ENCODE assay signal across 13 mouse cellular contexts in genomic region chr13:47148573-47148972, GRCm38 (mm10). TPM values are rescaled to one million over a fixed set of nuclear protein-coding genes. Genes with fewer than 3 reads are reported as not detected.
DNase-seq lines count a peak whose midpoint lies in the region; ATAC-seq lines count a peak whose summit lies in the region.
"Had no signal": no experiment of that assay in that cellular context is flagged by ENCODE, and none has a peak within 500 bp of the region (broad histone marks: within the 10 kb centered on the region; RNA-seq: fewer than 3 reads in every experiment).

No protein-coding gene starts in this region.

- intact Hi-C loops in heart, postnatal 25 days (cut with DNase I): no loop called here

- peak overlapping the region; percentile 85 for H3K27ac ChIP-seq in heart, embryonic 10.5 days
- H3K27ac ChIP-seq: embryonic facial prominence, embryonic 13.5 days; liver, embryonic 13.5 days; neural tube, embryonic 12.5 days had no signal

- peak overlapping the region; percentile 37 for H3K4me3 ChIP-seq in heart, embryonic 10.5 days
- H3K4me3 ChIP-seq: embryonic facial prominence, embryonic 13.5 days; liver, embryonic 13.5 days; neural tube, embryonic 12.5 days had no signal

- 25% methylated on average over 11 of the region's 11 CpGs for WGBS in heart, embryonic 10.5 days

- no peak for ATAC-seq in megakaryocyte, adult 5-6 weeks (ENCODE audit: poor library complexity, severe bottlenecking)
- no peak for ATAC-seq in cerebellum, adult (ENCODE audit: insufficient number of reproducible peaks, low FRiP score, low TSS enrichment)
- ATAC-seq: forebrain, postnatal 0 days; intestine, embryonic 16.5 days had no signal

- no peaks in the 10 kb centered on the region for H3K27me3 ChIP-seq in heart, embryonic 10.5 days (ENCODE audit: insufficient read depth, poor library complexity, severe bottlenecking)
- H3K27me3 ChIP-seq: embryonic facial prominence, embryonic 13.5 days; liver, embryonic 13.5 days; neural tube, embryonic 12.5 days had no signal

- peaks cover 48% of the 10 kb centered on the region for H3K4me1 ChIP-seq in heart, embryonic 10.5 days
- H3K4me1 ChIP-seq: neural tube, embryonic 12.5 days had no signal

- H3K36me3 ChIP-seq in heart, embryonic 10.5 days: no peaks in the 10 kb centered on the region
- H3K36me3 ChIP-seq: embryonic facial prominence, embryonic 13.5 days; liver, embryonic 13.5 days; neural tube, embryonic 12.5 days had no signal

- no peaks in the 10 kb centered on the region for H3K9me3 ChIP-seq in heart, embryonic 10.5 days
- H3K9me3 ChIP-seq: embryonic facial prominence, embryonic 13.5 days; liver, embryonic 13.5 days; neural tube, embryonic 12.5 days had no signal

- peak; percentile 8 for DNase-seq in heart, adult 8-10 months (ENCODE audit: low spot score)
- no peak for DNase-seq in heart, postnatal 25 days (ENCODE audit: low spot score)
- peak; percentile 5 for DNase-seq in CD4-positive helper T cell, adult 2 months (ENCODE audit: low read depth, low spot score)
- no peak for DNase-seq in heart, embryonic 10.5 days (ENCODE audit: low spot score)
- peak; percentile 80 to 88 for DNase-seq in left cerebral cortex, adult 9 months (ENCODE audit: low spot score in 2 of 2)
- DNase-seq in thymus, postnatal 25 days: no peak
- DNase-seq: forebrain, postnatal 0 days; liver, embryonic 13.5 days had no signal

RNA-seq across cellular contexts. Expression of gene Rnf144b, which starts 26.1 kb away (rescaled TPM):
- total RNA-seq in heart, adult 8-10 months (2022): 10 to 100 TPM; 21.8 to 26.8 (median 26.2) TPM
- 10 to 100 TPM; 14.8 to 20.8 TPM for total RNA-seq in heart, postnatal 25 days (2021)
- 0.98 and 1.6 TPM in 2 replicates for polyA plus RNA-seq in heart, embryonic 10.5 days (2016; fragmentation: Nextera tagmentation; extraction: Ambion mirVana)
- 25.5 and 25.9 TPM in 2 replicates for total RNA-seq in megakaryocyte, adult 5-6 weeks (2015)
- total RNA-seq in megakaryocyte, adult 5-6 weeks (2017): 25.6 and 28.7 TPM in 2 replicates

RNA-seq across cellular contexts. Expression of gene Dek, which starts 42.6 kb away (rescaled TPM):
- total RNA-seq in heart, adult 8-10 months (2022): 10 to 100 TPM; 30.1 to 39.9 (median 31.9) TPM
- total RNA-seq in heart, postnatal 25 days (2021): 10 to 100 TPM; 30.5 to 37.1 TPM
- 167 and 249 TPM in 2 replicates for polyA plus RNA-seq in heart, embryonic 10.5 days (2016; fragmentation: Nextera tagmentation; extraction: Ambion mirVana)
- 584 and 589 TPM in 2 replicates for total RNA-seq in megakaryocyte, adult 5-6 weeks (2015)
- total RNA-seq in megakaryocyte, adult 5-6 weeks (2017): 678 and 828 TPM in 2 replicates

Comparison
In these comparisons a context has a peak if more than half of its experiments do, and no peak if none do; other contexts are left out.
1. DNase-seq: peak in heart, adult 8-10 months (single experiment), CD4-positive helper T cell, adult 2 months (single experiment) and left cerebral cortex, adult 9 months (2 of 2); none in heart, postnatal 25 days (single experiment), heart, embryonic 10.5 days (single experiment) and thymus, postnatal 25 days (single experiment).
2. RNA of gene Dek, which starts 42.6 kb away (total RNA-seq): 584 to 828 TPM in megakaryocyte, adult 5-6 weeks; 30.5 to 37.1 TPM in heart, postnatal 25 days and 30.1 to 39.9 TPM in heart, adult 8-10 months; every median in the first group is over 10 times any median in the second.